Mouse (Mus musculus) cortical plate, adult 2 months (tissue): ENCODE data around the gene Lifr.

Source experiments
- CTCF ChIP-seq: fragments of 200-500 bp; IDR thresholded peaks from 2 replicates; pipeline ENCODE4 v1.5.1; 2011; ENCODE audit warnings: mild to moderate bottlenecking, control low read depth, low read length; ENCODE audit not compliant: insufficient read depth; ENCODE audit errors: extremely low read depth
- POLR2A ChIP-seq: fragments of 200-500 bp; IDR thresholded peaks from 2 replicates; pipeline ENCODE4 v1.6.1; 2011; ENCODE audit warnings: mild to moderate bottlenecking, low read length, control low read depth; ENCODE audit not compliant: insufficient read depth; ENCODE audit errors: extremely low read depth

DNA sequence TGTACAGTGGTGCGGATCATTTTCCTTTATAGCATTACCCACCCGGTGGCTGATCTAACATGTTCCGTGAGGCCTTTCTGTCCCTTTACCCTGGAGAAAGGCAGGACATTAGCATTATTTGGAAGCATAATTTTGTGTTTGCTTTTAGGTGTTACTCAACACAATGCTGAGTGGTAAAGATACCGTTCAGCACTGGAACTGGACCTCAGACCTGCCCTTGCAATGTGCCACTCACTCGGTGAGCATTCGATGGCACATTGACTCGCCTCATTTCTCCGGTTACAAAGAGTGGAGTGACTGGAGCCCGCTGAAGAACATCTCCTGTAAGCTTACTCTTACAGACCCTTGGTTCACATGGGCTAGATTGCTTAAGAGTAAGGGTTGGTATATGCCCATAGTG, 76.3 kb downstream of the Lifr start:
- TF ChIP-seq CTCF: no peak
- no peak for TF ChIP-seq POLR2A
